Mouse (Mus musculus): ENCODE data around the gene Abtb1. TPM values are rescaled to one million over a fixed set of nuclear protein-coding genes. Genes with fewer than 3 reads are reported as not detected.

Gene Abtb1
- polyA plus RNA-seq, 1 experiment from 2014 or later = 16.0 TPM

DNA sequence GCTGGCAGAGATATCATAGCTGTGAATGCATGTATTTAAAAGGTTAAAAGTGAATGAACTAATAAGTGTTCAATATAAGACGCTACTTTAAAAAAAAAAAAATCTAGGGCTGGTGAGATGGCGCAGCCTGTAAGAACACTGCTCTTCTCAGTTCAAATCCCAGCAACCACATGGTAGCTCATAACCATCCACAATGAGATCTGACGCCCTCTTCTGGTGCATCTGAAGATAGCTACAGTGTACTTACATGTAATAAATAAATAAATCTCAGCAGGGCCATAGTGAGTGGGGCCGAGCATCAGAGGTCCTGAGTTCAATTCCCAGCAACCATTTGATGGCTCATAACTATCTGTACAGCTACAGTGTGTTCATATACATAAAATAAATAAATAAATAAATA, 37.7 kb upstream of the Abtb1 start:
- Histone ChIP-seq H3K4me3 (ENCODE audit: low read depth, low read length) (no peak overlapping the region), H3K27me3 (ENCODE audit: control insufficient read depth, insufficient read depth, low read length) (peaks cover 9% of the 10 kb centered on the region), H3K9ac (ENCODE audit: low read depth, low read length) (no peak overlapping the region), H3K27ac (ENCODE audit: low read depth, low read length) (no peak overlapping the region), H3K4me1 (ENCODE audit: control insufficient read depth, insufficient read depth, low read length) (no peaks in the 10 kb centered on the region), H3K4me2 (no peak overlapping the region), H3K9me3 (replicated peaks; ENCODE audit: control insufficient read depth, low read length) (no peaks in the 10 kb centered on the region; the same call in 1 of the 2 replicates), H3K36me3 (ENCODE audit: control insufficient read depth, insufficient read depth, low read length) (peaks cover 6% of the 10 kb centered on the region; the same call in 1 of the 2 replicates)
- no peak for ATAC-seq (replicated peaks; ENCODE audit: insufficient number of reproducible peaks, low FRiP score, low TSS enrichment)
- WGBS (ENCODE audit: insufficient replicate concordance) = 70% methylated on average over 4 of the region's 4 CpGs

DNA sequence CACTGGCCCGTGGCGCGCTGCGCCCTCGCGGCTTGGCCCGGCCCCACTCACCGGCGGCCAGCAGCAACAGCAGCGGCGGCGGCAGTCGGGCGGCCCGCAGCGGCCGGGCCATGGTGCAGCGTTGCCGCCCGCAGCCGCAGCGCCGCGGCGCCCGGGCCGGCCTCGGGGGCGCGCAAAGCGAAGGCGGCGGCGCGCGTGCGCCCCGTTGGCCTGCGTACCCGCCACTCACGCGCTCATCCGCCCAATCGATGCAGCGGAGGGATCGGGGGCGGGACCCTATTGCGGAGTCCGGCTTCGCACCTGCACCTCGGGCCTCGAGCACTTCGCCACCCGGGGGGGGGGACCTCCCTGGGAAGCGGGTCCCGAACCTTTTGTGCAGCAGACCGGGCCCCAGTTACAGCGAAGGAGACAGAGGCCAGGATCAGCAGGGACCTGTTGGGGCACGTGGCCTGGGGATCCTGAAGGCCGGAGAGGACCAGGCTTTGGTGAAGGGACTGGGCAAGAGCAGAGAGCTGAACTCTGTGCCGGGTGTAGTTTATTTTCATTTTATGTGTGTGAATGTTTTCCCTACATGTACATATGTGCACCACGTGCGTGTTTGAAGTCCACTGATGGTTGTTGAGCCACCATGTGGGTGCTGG, 33.2 kb upstream of the Abtb1 start, which contains the start of gene Podxl2:
Gene Podxl2 (minus strand): TSS at position 177 of the 641 bp plus-strand sequence.
- Histone ChIP-seq H3K36me3 (ENCODE audit: control insufficient read depth, insufficient read depth, low read length) (no peaks in the 10 kb centered on the region), H3K27me3 (ENCODE audit: control insufficient read depth, insufficient read depth, low read length) (peaks cover 28% of the 10 kb centered on the region), H3K4me1 (ENCODE audit: control insufficient read depth, insufficient read depth, low read length) (peaks cover 5% of the 10 kb centered on the region; the same call in 1 of the 2 replicates), H3K9me3 (replicated peaks; ENCODE audit: control insufficient read depth, low read length) (no peaks in the 10 kb centered on the region; the same call in 1 of the 2 replicates), H3K4me3 (ENCODE audit: low read depth, low read length) (peak within 1 kb of the TSS; percentile 72), H3K27ac (ENCODE audit: low read depth, low read length) (no peak within 1 kb of the TSS), H3K4me2 (peak within 1 kb of the TSS; percentile 99), H3K9ac (ENCODE audit: low read depth, low read length) (peak within 1 kb of the TSS; percentile 76)
- peak; percentile 76 for ATAC-seq (replicated peaks; ENCODE audit: insufficient number of reproducible peaks, low FRiP score, low TSS enrichment)
- 6% methylated on average over 63 of the region's 63 CpGs for WGBS (ENCODE audit: insufficient replicate concordance)

DNA sequence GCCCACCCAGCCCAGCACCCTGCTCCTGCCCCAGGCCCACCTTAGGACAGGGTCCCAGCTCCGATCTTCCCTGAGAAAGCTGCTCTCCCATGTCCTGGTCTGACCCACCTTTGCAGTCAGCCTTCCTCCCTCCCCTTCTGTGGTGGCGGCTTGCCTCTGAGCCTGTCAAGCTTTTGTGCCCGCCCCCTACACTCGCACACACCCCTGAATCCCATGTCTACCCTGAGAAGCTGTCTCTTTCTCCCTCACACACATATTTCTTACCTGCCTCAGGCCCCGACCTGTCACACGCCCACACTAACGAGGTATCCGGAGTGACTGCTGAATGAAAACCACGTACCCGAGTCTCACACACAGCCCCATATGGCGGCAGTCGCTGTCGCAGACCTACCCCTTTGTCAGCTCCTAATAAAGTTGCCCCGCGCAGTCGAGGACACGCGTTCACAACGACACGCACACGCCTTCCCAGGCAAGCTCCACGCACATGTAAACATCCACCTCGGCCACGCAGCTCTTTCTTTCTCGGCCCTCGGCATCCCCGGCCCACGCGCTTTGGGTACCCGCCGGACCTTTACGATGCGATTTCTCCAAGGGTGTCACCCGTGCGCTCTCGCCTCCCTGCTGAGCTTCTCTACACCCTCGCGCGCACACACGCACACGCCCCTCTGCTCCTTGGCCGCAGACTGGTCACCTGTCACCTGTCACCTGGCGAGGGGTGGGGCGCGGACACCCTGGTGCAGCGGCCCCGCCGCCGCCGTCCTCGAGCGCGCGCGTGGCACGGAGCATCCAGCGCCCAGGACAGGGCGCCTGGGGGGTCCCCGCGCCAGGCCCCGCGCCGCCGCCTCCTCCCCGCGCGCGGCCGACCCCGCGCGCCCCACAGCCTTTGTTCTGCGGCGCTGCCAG, 32.4 kb upstream of the Abtb1 start:
- peak overlapping the region; percentile 72 for H3K4me3 ChIP-seq (ENCODE audit: low read depth, low read length)
- H3K27ac ChIP-seq (ENCODE audit: low read depth, low read length) = no peak overlapping the region
- WGBS (ENCODE audit: insufficient replicate concordance) = 3% methylated on average over 74 of the region's 74 CpGs
- no peaks in the 10 kb centered on the region; the same call in 1 of the 2 replicates for H3K9me3 ChIP-seq (replicated peaks; ENCODE audit: control insufficient read depth, low read length)
- H3K9ac ChIP-seq (ENCODE audit: low read depth, low read length) = peak overlapping the region; percentile 76
- H3K4me2 ChIP-seq = peak overlapping the region; percentile 99
- no peaks in the 10 kb centered on the region for H3K36me3 ChIP-seq (ENCODE audit: control insufficient read depth, insufficient read depth, low read length)
- peaks cover 28% of the 10 kb centered on the region for H3K27me3 ChIP-seq (ENCODE audit: control insufficient read depth, insufficient read depth, low read length)
- 0 out of 2 replicates have a peak, but pooled peaks have one; percentile 4 for ATAC-seq (replicated peaks; ENCODE audit: insufficient number of reproducible peaks, low FRiP score, low TSS enrichment)
- H3K4me1 ChIP-seq (ENCODE audit: control insufficient read depth, insufficient read depth, low read length) = peaks cover 5% of the 10 kb centered on the region; the same call in 1 of the 2 replicates

DNA sequence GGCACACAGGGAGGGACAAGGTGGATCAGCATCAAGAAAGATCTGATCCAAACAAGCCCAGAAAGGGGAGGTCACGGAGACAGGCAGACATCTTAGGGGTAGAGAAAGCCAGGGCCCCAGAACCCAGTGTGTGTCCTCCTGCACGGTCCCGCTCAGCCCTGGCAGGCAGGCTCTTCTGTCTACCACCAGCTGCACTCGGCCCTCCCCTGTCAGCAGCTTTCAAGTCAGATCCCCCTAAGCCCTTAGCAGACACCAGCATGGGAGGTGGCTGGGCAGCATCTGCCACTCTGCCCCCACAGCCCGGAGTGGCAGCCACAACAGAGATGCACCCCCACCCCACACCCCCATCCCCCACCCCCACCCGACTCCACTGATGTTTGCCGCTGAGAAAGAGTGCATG, 31.0 kb upstream of the Abtb1 start:
- peaks cover 28% of the 10 kb centered on the region for H3K27me3 ChIP-seq (ENCODE audit: control insufficient read depth, insufficient read depth, low read length)
- H3K4me2 ChIP-seq = no peak overlapping the region
- H3K9ac ChIP-seq (ENCODE audit: low read depth, low read length) = no peak overlapping the region
- H3K36me3 ChIP-seq (ENCODE audit: control insufficient read depth, insufficient read depth, low read length) = no peaks in the 10 kb centered on the region
- peaks cover 5% of the 10 kb centered on the region; the same call in 1 of the 2 replicates for H3K4me1 ChIP-seq (ENCODE audit: control insufficient read depth, insufficient read depth, low read length)
- no peak overlapping the region for H3K4me3 ChIP-seq (ENCODE audit: low read depth, low read length)
- 20% methylated on average over 7 of the region's 7 CpGs for WGBS (ENCODE audit: insufficient replicate concordance)
- H3K27ac ChIP-seq (ENCODE audit: low read depth, low read length) = no peak overlapping the region
- ATAC-seq (replicated peaks; ENCODE audit: insufficient number of reproducible peaks, low FRiP score, low TSS enrichment) = no peak
- no peaks in the 10 kb centered on the region; the same call in 1 of the 2 replicates for H3K9me3 ChIP-seq (replicated peaks; ENCODE audit: control insufficient read depth, low read length)

DNA sequence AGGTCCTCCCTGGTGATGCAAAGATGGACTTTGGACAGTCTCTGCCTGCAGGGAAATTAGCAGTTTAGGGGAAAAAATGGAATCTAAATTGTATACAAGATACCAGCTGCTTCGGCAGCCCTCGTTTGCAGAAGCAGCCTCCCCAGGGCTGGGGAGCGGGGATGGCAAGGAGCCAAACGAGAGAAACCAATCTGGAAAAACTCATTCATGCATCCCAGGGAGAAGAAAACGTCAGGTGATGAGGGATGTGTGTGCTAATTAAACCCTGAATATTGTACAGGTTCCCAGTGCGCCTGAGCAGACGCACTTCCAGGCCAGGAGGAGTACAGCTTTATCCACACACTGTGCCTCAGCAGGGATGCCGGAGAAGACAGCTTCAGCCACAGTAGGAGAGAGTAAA, 29.8 kb upstream of the Abtb1 start:
- no peak overlapping the region for H3K27ac ChIP-seq (ENCODE audit: low read depth, low read length)
- H3K36me3 ChIP-seq (ENCODE audit: control insufficient read depth, insufficient read depth, low read length) = no peaks in the 10 kb centered on the region
- H3K9me3 ChIP-seq (replicated peaks; ENCODE audit: control insufficient read depth, low read length) = no peaks in the 10 kb centered on the region; the same call in 1 of the 2 replicates
- no peak overlapping the region for H3K4me2 ChIP-seq
- ATAC-seq (replicated peaks; ENCODE audit: insufficient number of reproducible peaks, low FRiP score, low TSS enrichment) = no peak
- 55% methylated on average over 8 of the region's 8 CpGs for WGBS (ENCODE audit: insufficient replicate concordance)
- no peak overlapping the region for H3K4me3 ChIP-seq (ENCODE audit: low read depth, low read length)
- no peak overlapping the region for H3K9ac ChIP-seq (ENCODE audit: low read depth, low read length)
- H3K4me1 ChIP-seq (ENCODE audit: control insufficient read depth, insufficient read depth, low read length) = peaks cover 5% of the 10 kb centered on the region; the same call in 1 of the 2 replicates
- peaks cover 28% of the 10 kb centered on the region for H3K27me3 ChIP-seq (ENCODE audit: control insufficient read depth, insufficient read depth, low read length)

GRCm38 (mm10) chr6:88870594-88870993, 28.8 kb upstream of the Abtb1 start:
- 70% methylated on average over 4 of the region's 4 CpGs for WGBS (ENCODE audit: insufficient replicate concordance)
- no peak overlapping the region for H3K4me2 ChIP-seq
- H3K9me3 ChIP-seq (replicated peaks; ENCODE audit: control insufficient read depth, low read length) = no peaks in the 10 kb centered on the region; the same call in 1 of the 2 replicates
- H3K9ac ChIP-seq (ENCODE audit: low read depth, low read length) = no peak overlapping the region
- H3K27ac ChIP-seq (ENCODE audit: low read depth, low read length) = no peak overlapping the region
- no peak for ATAC-seq (replicated peaks; ENCODE audit: insufficient number of reproducible peaks, low FRiP score, low TSS enrichment)
- peaks cover 29% of the 10 kb centered on the region for H3K27me3 ChIP-seq (ENCODE audit: control insufficient read depth, insufficient read depth, low read length)
- H3K36me3 ChIP-seq (ENCODE audit: control insufficient read depth, insufficient read depth, low read length) = no peaks in the 10 kb centered on the region
- no peak overlapping the region for H3K4me3 ChIP-seq (ENCODE audit: low read depth, low read length)
- H3K4me1 ChIP-seq (ENCODE audit: control insufficient read depth, insufficient read depth, low read length) = peaks cover 5% of the 10 kb centered on the region; the same call in 1 of the 2 replicates

GRCm38 (mm10) chr6:88869459-88869858, 27.7 kb upstream of the Abtb1 start:
- no peaks in the 10 kb centered on the region for H3K9me3 ChIP-seq (replicated peaks; ENCODE audit: control insufficient read depth, low read length)
- 80% methylated on average over 7 of the region's 7 CpGs for WGBS (ENCODE audit: insufficient replicate concordance)
- H3K4me2 ChIP-seq = no peak overlapping the region
- H3K4me3 ChIP-seq (ENCODE audit: low read depth, low read length) = no peak overlapping the region
- H3K36me3 ChIP-seq (ENCODE audit: control insufficient read depth, insufficient read depth, low read length) = no peaks in the 10 kb centered on the region
- no peak overlapping the region for H3K27ac ChIP-seq (ENCODE audit: low read depth, low read length)
- no peak for ATAC-seq (replicated peaks; ENCODE audit: insufficient number of reproducible peaks, low FRiP score, low TSS enrichment)
- H3K9ac ChIP-seq (ENCODE audit: low read depth, low read length) = no peak overlapping the region
- H3K4me1 ChIP-seq (ENCODE audit: control insufficient read depth, insufficient read depth, low read length) = peaks cover 5% of the 10 kb centered on the region; the same call in 1 of the 2 replicates
- H3K27me3 ChIP-seq (ENCODE audit: control insufficient read depth, insufficient read depth, low read length) = peaks cover 21% of the 10 kb centered on the region

GRCm38 (mm10) chr6:88865704-88866103, 23.9 kb upstream of the Abtb1 start:
- no peak for ATAC-seq (replicated peaks; ENCODE audit: insufficient number of reproducible peaks, low FRiP score, low TSS enrichment)
- Histone ChIP-seq H3K4me2 (no peak overlapping the region), H3K27ac (ENCODE audit: low read depth, low read length) (no peak overlapping the region), H3K4me1 (ENCODE audit: control insufficient read depth, insufficient read depth, low read length) (no peaks in the 10 kb centered on the region), H3K36me3 (ENCODE audit: control insufficient read depth, insufficient read depth, low read length) (peaks cover 7% of the 10 kb centered on the region; the same call in 1 of the 2 replicates), H3K27me3 (ENCODE audit: control insufficient read depth, insufficient read depth, low read length) (0 out of 2 replicates have a peak, but pooled peaks cover 3% of the 10 kb centered on the region), H3K9me3 (replicated peaks; ENCODE audit: control insufficient read depth, low read length) (peaks cover 2% of the 10 kb centered on the region; the same call in 1 of the 2 replicates), H3K9ac (ENCODE audit: low read depth, low read length) (no peak overlapping the region), H3K4me3 (ENCODE audit: low read depth, low read length) (no peak overlapping the region)
- 77% methylated on average over 7 of the region's 7 CpGs for WGBS (ENCODE audit: insufficient replicate concordance)
